Mouse (Mus musculus) limb, embryonic 12.5 days (tissue): ENCODE measurements at regions not wholly inside any gene's neighbourhood (a gene's known extent, or its start where the extent isn't known, plus 50 kb on each side); places are given as distances from the start of the nearest gene placed in this dataset.

Experiments used
- ATAC-seq: fragments of 200-750 bp; cut with Nextera tagmentation; 2 replicates; pipeline ENCODE4 v1.8.0; 2017; ENCODE audit warnings: low read depth, moderate TSS enrichment; ENCODE audit not compliant: insufficient number of reproducible peaks, insufficient read depth, low FRiP score, low TSS enrichment
- H3K27ac ChIP-seq: fragments of 300-500 bp; sonication (generic); 2 replicates; pipeline ENCODE4 v1.5.1; 2016; ENCODE audit warnings: mild to moderate bottlenecking, moderate library complexity
- H3K27me3 ChIP-seq: fragments of 300-500 bp; sonication (generic); 2 replicates; pipeline ENCODE4 v1.6.1; 2016; ENCODE audit warnings: mild to moderate bottlenecking, moderate library complexity
- H3K36me3 ChIP-seq: fragments of 300-500 bp; sonication (generic); 2 replicates; pipeline ENCODE4 v1.6.1; 2016; ENCODE audit warnings: mild to moderate bottlenecking, moderate library complexity
- H3K4me1 ChIP-seq: fragments of 300-500 bp; sonication (generic); replicated peaks from 2 replicates; pipeline ENCODE4 v1.6.1; 2016
- H3K4me2 ChIP-seq: fragments of 300-500 bp; sonication (generic); 2 replicates; pipeline ENCODE4 v1.6.1; 2016; ENCODE audit warnings: mild to moderate bottlenecking, moderate library complexity
- H3K4me3 ChIP-seq: fragments of 300-500 bp; sonication (generic); replicated peaks from 2 replicates; pipeline ENCODE4 v1.5.1; 2016; ENCODE audit warnings: mild to moderate bottlenecking
- H3K9ac ChIP-seq: fragments of 300-500 bp; sonication (generic); replicated peaks from 2 replicates; pipeline ENCODE4 v1.6.1; 2016; ENCODE audit warnings: mild to moderate bottlenecking, moderate library complexity
- H3K9me3 ChIP-seq: fragments of 300-500 bp; sonication (generic); 2 replicates; pipeline ENCODE4 v1.6.1; 2016; ENCODE audit warnings: mild to moderate bottlenecking, moderate library complexity
- WGBS: fragments of 180-500 bp; shearing (Covaris S2); methylation state at CpG from one replicate; pipeline ENCODE4 v1.1.7; 2016; 5-methylcytosine and 5-hydroxymethylcytosine counted together

- WGBS, result 88% methylated on average over 4 of the region's 4 CpGs
- H3K36me3 ChIP-seq, result no peaks in the 10 kb centered on the region
- H3K4me2 ChIP-seq, result no peak overlapping the region
- ATAC-seq, result no peak
- H3K4me1 ChIP-seq, result no peaks in the 10 kb centered on the region
- H3K9me3 ChIP-seq, result no peaks in the 10 kb centered on the region
- no peak overlapping the region for H3K4me3 ChIP-seq
- H3K27me3 ChIP-seq, result no peaks in the 10 kb centered on the region
- no peak overlapping the region for H3K27ac ChIP-seq
- H3K9ac ChIP-seq, result no peak overlapping the region
These were observed 249.8 kb upstream of the Cwc22 start for GRCm38 (mm10) chr2:78196006-78196405.

- Histone ChIP-seq H3K9ac (no peak overlapping the region), H3K27ac (no peak overlapping the region), H3K36me3 (no peaks in the 10 kb centered on the region), H3K9me3 (no peaks in the 10 kb centered on the region), H3K4me3 (no peak overlapping the region), H3K4me2 (no peak overlapping the region), H3K4me1 (peaks cover 8% of the 10 kb centered on the region), H3K27me3 (no peaks in the 10 kb centered on the region)
- WGBS, result 0% methylated on average over 1 of the region's 1 CpGs
- ATAC-seq, result peak; percentile 86
These were observed 243.4 kb upstream of the Cwc22 start for GRCm38 (mm10) chr2:78189620-78190019.

GRCm38 (mm10) chr2:78184950-78185349 lies 238.8 kb upstream of the Cwc22 start:
- H3K4me3 ChIP-seq, result no peak overlapping the region
- WGBS, result 72% methylated on average over 1 of the region's 1 CpGs
- no peak overlapping the region for H3K9ac ChIP-seq
- no peak for ATAC-seq
- no peaks in the 10 kb centered on the region for H3K9me3 ChIP-seq
- no peaks in the 10 kb centered on the region for H3K27me3 ChIP-seq
- H3K27ac ChIP-seq, result no peak overlapping the region
- H3K4me1 ChIP-seq, result peaks cover 6% of the 10 kb centered on the region
- H3K36me3 ChIP-seq, result no peaks in the 10 kb centered on the region
- no peak overlapping the region for H3K4me2 ChIP-seq

DNA sequence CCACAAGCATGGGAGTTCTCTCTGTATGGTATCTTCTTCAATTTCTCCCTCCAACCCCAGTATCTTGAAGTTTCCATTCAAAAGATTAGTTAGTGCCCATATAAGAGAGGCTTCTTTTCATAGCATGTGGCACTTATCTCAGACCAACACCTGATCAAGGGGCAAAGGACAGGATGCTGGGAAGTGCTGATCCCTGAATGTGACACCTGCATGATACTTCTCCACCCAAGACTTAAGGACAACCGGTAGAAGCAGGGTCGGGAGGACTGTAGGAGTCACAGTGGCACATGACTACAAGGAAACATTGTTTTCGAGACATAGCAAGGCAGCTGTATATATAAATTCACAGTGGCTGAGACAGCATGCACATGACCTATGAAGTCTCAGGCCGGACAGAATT lies 227.6 kb upstream of the Cwc22 start:
- 68% methylated on average over 4 of the region's 4 CpGs for WGBS
- Histone ChIP-seq H3K4me1 (no peaks in the 10 kb centered on the region), H3K27me3 (no peaks in the 10 kb centered on the region), H3K4me2 (no peak overlapping the region), H3K27ac (no peak overlapping the region), H3K9ac (no peak overlapping the region), H3K36me3 (no peaks in the 10 kb centered on the region), H3K4me3 (no peak overlapping the region), H3K9me3 (peaks cover 3% of the 10 kb centered on the region; the same call in 1 of the 2 replicates)
- no peak for ATAC-seq

DNA sequence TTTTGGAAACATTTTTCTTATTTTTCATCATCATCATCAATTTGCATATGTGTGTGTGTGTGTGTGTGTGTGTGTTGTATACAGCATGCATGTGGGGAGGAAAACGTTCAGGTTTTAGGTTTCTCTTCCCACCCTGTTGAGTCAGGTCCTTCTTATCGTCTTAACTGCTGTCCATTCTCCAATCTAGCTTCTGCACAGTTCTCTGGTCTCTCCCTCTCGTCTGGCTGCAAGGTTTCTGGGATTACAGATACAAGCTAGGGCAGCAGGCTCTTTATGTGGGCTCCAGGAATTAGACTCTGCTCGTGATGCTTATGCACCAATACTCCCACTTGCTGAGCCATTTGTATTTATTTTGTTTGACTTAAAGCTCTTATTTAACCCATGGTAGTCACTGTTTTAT lies 226.6 kb upstream of the Cwc22 start:
- no peak overlapping the region for H3K4me3 ChIP-seq
- no peak overlapping the region for H3K4me2 ChIP-seq
- 63% methylated on average over 4 of the region's 4 CpGs for WGBS
- no peak overlapping the region for H3K9ac ChIP-seq
- no peak for ATAC-seq
- H3K27ac ChIP-seq, result no peak overlapping the region
- H3K9me3 ChIP-seq, result peaks cover 3% of the 10 kb centered on the region; the same call in 1 of the 2 replicates
- H3K4me1 ChIP-seq, result no peaks in the 10 kb centered on the region
- no peaks in the 10 kb centered on the region for H3K27me3 ChIP-seq
- no peaks in the 10 kb centered on the region for H3K36me3 ChIP-seq

DNA sequence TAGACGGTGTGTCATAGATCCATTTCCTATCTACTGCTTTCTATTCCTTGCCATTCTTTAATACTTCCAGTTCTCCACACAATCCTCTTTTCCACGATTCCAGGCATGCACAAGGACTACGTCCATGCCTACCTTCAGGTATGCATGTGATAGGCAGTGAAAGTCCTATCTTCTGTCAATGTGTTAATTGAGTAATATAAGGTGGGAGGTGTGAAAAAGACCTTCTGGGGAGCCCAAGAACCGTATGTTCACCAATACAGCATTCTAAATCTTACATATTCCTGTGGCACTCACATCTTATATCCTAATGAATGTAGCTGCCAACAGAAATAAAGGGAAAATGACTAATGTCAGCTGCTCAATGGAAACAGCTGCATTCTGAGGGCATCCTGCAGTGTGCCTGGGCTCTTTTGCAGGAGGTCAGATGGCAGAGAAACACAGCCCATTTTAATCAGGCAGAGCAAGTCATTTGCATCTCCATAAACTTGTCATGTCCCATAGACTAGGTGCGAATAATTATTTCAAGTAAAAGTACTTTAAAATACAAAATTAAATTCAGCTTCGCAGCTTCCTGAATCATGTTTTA lies 224.1 kb upstream of the Cwc22 start:
- H3K4me3 ChIP-seq, result no peak overlapping the region
- H3K9ac ChIP-seq, result no peak overlapping the region
- no peaks in the 10 kb centered on the region for H3K36me3 ChIP-seq
- no peak overlapping the region for H3K4me2 ChIP-seq
- no peaks in the 10 kb centered on the region for H3K27me3 ChIP-seq
- ATAC-seq, result no peak
- WGBS, result 82% methylated on average over 6 of the region's 6 CpGs
- H3K4me1 ChIP-seq, result no peaks in the 10 kb centered on the region
- no peak overlapping the region for H3K27ac ChIP-seq
- H3K9me3 ChIP-seq, result no peaks in the 10 kb centered on the region

DNA sequence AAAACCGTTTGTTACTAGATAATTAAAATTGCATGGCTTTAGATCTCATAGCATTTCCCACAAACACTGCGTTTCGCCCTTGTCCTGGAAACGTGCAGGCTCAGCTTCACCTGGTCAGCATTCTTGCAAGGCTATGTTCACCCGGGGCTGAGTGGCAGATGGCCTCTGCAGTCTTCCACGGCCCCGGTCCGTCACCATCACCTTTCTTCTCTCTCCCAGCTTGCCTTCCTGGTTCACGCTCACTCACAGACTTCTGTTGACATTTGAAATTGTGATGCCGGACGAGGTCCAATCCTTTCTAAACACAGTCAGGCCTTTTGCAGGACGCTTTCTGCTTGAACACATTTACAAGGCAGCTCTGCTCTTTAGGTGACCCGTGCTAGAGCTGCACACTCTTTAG lies 219.3 kb upstream of the Cwc22 start:
- Histone ChIP-seq H3K4me1 (no peaks in the 10 kb centered on the region), H3K36me3 (no peaks in the 10 kb centered on the region), H3K9ac (no peak overlapping the region), H3K27ac (no peak overlapping the region), H3K4me3 (no peak overlapping the region), H3K4me2 (no peak overlapping the region), H3K9me3 (no peaks in the 10 kb centered on the region), H3K27me3 (no peaks in the 10 kb centered on the region)
- 72% methylated on average over 13 of the region's 13 CpGs for WGBS
- ATAC-seq, result no peak

GRCm38 (mm10) chr2:78159877-78160485 lies 213.8 kb upstream of the Cwc22 start:
- Histone ChIP-seq H3K9me3 (no peaks in the 10 kb centered on the region), H3K27ac (no peak overlapping the region), H3K4me3 (no peak overlapping the region), H3K9ac (no peak overlapping the region), H3K4me1 (no peaks in the 10 kb centered on the region), H3K36me3 (no peaks in the 10 kb centered on the region), H3K27me3 (no peaks in the 10 kb centered on the region), H3K4me2 (no peak overlapping the region)
- ATAC-seq, result no peak
- WGBS, result 72% methylated on average over 3 of the region's 3 CpGs

DNA sequence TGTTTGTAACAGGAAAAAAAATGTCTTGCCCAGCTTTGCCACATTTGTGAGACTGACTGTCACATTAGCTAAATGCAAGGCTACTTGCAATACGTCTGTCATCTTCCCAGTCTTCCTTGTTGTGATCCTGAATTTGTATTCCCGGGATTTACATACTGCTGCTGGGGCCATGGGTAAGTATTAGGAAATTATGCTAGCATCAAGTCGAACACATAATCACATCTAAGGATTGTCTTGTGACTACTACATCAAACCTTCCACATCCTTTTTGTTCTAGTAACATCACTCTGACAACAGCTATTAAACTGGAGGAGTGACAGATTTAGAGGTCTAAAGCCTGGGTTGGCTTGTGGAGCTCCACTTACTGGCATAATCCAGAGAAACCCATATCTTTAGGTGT lies 164.2 kb upstream of the Cwc22 start:
- H3K27me3 ChIP-seq, result no peaks in the 10 kb centered on the region
- H3K9ac ChIP-seq, result no peak overlapping the region
- no peak for ATAC-seq
- no peak overlapping the region for H3K4me3 ChIP-seq
- H3K4me2 ChIP-seq, result no peak overlapping the region
- H3K4me1 ChIP-seq, result no peaks in the 10 kb centered on the region
- no peaks in the 10 kb centered on the region for H3K9me3 ChIP-seq
- no peak overlapping the region for H3K27ac ChIP-seq
- 73% methylated on average over 3 of the region's 3 CpGs for WGBS
- H3K36me3 ChIP-seq, result no peaks in the 10 kb centered on the region

DNA sequence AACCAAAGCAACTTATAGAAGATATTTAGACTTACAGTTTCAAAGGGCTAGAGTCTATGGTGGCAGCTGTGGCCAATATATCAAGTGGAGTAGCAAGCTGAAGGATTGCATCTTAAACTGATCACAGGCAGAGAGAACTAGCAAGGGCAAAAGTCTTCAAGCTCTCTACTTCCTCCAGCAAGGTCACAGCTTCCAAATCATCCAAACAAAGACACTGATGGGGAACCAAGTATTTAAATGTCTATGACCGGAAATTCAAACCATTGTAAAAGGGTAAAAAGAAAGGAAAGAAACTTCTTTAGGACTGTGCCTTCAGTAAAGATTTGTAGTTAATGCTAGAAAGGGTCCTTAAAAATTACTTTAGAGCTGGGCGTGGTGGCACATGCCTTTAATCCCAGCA lies 149.4 kb upstream of the Cwc22 start:
- no peaks in the 10 kb centered on the region for H3K27me3 ChIP-seq
- H3K4me1 ChIP-seq, result no peaks in the 10 kb centered on the region
- ATAC-seq, result no peak
- H3K4me3 ChIP-seq, result no peak overlapping the region
- H3K27ac ChIP-seq, result no peak overlapping the region
- 82% methylated on average over 2 of the region's 2 CpGs for WGBS
- H3K4me2 ChIP-seq, result no peak overlapping the region
- no peaks in the 10 kb centered on the region for H3K36me3 ChIP-seq
- H3K9me3 ChIP-seq, result no peaks in the 10 kb centered on the region
- H3K9ac ChIP-seq, result no peak overlapping the region

DNA sequence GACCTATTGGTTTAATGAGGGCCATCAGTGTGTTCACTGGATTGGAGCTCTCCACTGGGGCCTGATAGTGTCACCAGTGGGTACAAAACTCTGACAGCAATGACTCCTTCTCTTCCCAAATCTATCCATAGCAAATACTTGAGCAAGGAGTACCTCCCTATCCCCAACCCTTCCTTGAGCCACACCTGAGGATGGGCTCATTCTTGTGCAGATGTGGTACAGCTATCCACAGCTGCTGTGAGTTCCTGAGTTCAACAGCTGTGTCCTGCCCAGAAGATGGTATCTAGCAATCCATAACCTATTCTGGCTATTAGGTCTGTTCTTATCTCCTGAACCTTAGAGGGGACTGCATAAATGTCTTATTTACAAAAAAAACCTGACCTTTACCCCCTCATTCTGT lies 148.7 kb upstream of the Cwc22 start:
- Histone ChIP-seq H3K36me3 (no peaks in the 10 kb centered on the region), H3K27ac (no peak overlapping the region), H3K4me3 (no peak overlapping the region), H3K4me2 (no peak overlapping the region), H3K9ac (no peak overlapping the region), H3K9me3 (no peaks in the 10 kb centered on the region), H3K4me1 (no peaks in the 10 kb centered on the region), H3K27me3 (no peaks in the 10 kb centered on the region)
- no peak for ATAC-seq

DNA sequence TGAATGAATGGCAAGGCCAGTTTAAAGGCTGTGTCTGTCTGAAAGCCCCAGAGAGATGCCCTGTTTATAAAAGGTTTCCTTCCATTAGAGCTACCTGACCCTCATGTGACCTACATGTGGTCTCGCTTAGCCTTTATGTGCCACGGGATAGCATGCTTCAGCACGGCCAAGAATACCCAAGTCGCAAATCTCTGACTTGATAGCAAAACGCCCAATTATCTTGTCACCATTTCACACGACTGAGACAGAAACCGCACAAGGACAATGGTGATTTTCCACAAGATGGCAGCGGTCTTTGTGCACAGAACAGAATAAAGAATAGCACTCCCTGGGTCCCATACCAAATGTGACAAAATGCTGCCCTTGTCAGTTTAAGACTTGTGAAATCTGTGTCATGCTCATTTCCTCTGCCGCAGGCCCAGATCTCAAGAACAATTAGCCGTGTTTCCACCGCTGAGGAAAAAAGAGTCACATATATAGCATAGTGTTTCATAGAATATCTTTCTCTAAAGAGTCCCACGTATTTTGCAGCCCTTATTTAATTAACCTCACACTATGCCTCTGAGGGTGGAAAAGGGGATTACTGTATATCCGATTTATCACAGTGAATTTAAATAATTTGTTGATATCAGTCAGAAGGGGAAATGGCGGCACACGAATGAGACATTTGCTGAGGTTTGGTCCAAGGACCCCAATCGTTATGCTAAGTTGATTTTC lies 118.3 kb upstream of the Cwc22 start:
- Histone ChIP-seq H3K9me3 (no peaks in the 10 kb centered on the region), H3K27me3 (no peaks in the 10 kb centered on the region), H3K36me3 (no peaks in the 10 kb centered on the region), H3K27ac (no peak overlapping the region), H3K9ac (no peak overlapping the region), H3K4me2 (no peak overlapping the region), H3K4me1 (no peaks in the 10 kb centered on the region), H3K4me3 (no peak overlapping the region)
- 35% methylated on average over 16 of the region's 16 CpGs for WGBS
- ATAC-seq, result no peak
